Mouse (Mus musculus) G1E (cell line): ENCODE measurements around the gene Rp9. TPM values are rescaled to one million over a fixed set of nuclear protein-coding genes. Genes with fewer than 3 reads are reported as not detected.
"Not testable (repeated sequence)": the region's sequence is repeated elsewhere in the genome, so short reads cannot be mapped to it uniquely, and the experiment has no call there.

Experiments used
- ATAC-seq: 2 replicates; pipeline ENCODE4 v1.8.0; 2016; ENCODE audit warnings: mild to moderate bottlenecking; ENCODE audit not compliant: insufficient number of reproducible peaks, poor library complexity, low FRiP score, severe bottlenecking; ENCODE audit errors: extremely low read depth
- DNase-seq: peaks from one replicate; pipeline ENCODE4 v3.0.0; 2012; ENCODE audit warnings: low spot score
- H3K27me3 ChIP-seq: 2 replicates; pipeline ENCODE4 v1.6.1; 2012; ENCODE audit warnings: mild to moderate bottlenecking, low read length, inconsistent platforms; ENCODE audit not compliant: insufficient read depth
- H3K36me3 ChIP-seq: replicated peaks from 2 replicates; pipeline ENCODE3; 2012; ENCODE audit warnings: mild to moderate bottlenecking, inconsistent platforms
- H3K4me1 ChIP-seq: 2 replicates; pipeline ENCODE4 v1.6.1; 2012; ENCODE audit warnings: low read depth, low read length, inconsistent platforms, mixed read lengths; ENCODE audit not compliant: insufficient read depth
- H3K4me3 ChIP-seq: 2 replicates; pipeline ENCODE4 v1.5.1; 2012; ENCODE audit warnings: low read depth, mild to moderate bottlenecking, inconsistent platforms, low read length, moderate library complexity, mixed read lengths
- H3K9me3 ChIP-seq: replicated peaks from 2 replicates; pipeline ENCODE4 v1.6.1; 2012; ENCODE audit warnings: inconsistent platforms
- CTCF ChIP-seq: IDR thresholded peaks from 2 replicates; pipeline ENCODE4 v1.5.1; 2012; ENCODE audit warnings: low read depth, low read length, inconsistent platforms, mixed read lengths
- GATA1 ChIP-seq: IDR thresholded peaks from 2 replicates; pipeline ENCODE4 v1.6.1; 2012; ENCODE audit warnings: borderline replicate concordance, low read length, inconsistent platforms, mixed read lengths
- GATA2 ChIP-seq: IDR thresholded peaks from 2 replicates; pipeline ENCODE4 v1.6.1; 2012; ENCODE audit warnings: low read depth, low read length, inconsistent platforms, borderline replicate concordance
- POLR2AphosphoS5 ChIP-seq: IDR thresholded peaks from 2 replicates; pipeline ENCODE4 v1.6.1; 2012; ENCODE audit warnings: low read depth, low read length, inconsistent platforms; ENCODE audit not compliant: insufficient replicate concordance
- TAL1 ChIP-seq: conservative IDR thresholded peaks from 2 replicates; pipeline ENCODE4 v1.6.1; 2012; ENCODE audit warnings: low read depth, low read length, inconsistent platforms, mixed read lengths
- polyA plus RNA-seq: library from polyadenylated mRNA; stranded (reverse); fragments of >175 nt; gene quantifications from 2 replicates; pipeline ENCODE4 v1.2.3, GENCODE M21; 2012
- total RNA-seq, 2 experiments: library from RNA; stranded (forward) in 1 of 2; stranded (reverse) in 1 of 2; fragments of 200-1000 nt in 1 of 2; fragments of >200 nt in 1 of 2; fragmentation: Nextera tagmentation in 1 of 2; gene quantifications; 2 replicates each; pipeline ENCODE4 v1.2.3; 2014 to 2017

Gene Rp9
- total and polyA plus RNA-seq, 3 experiments: 104 to 130 (median 113) TPM

- DNase-seq (no peak), ATAC-seq (no peak)
Observed at GRCm38 (mm10) chr9:22417547-22417946, 52.0 kb downstream of the Rp9 start.

GRCm38 (mm10) chr9:22416187-22416586, 53.4 kb downstream of the Rp9 start:
- H3K4me1 ChIP-seq: peaks cover 28% of the 10 kb centered on the region
- H3K36me3 ChIP-seq: peaks cover 35% of the 10 kb centered on the region
- H3K9me3 ChIP-seq: no peaks in the 10 kb centered on the region
- TF ChIP-seq CTCF: no peak
- no peak for TF ChIP-seq POLR2AphosphoS5
- TF ChIP-seq TAL1: no peak
- TF ChIP-seq GATA2: no peak
- no peak for TF ChIP-seq GATA1
- no peaks in the 10 kb centered on the region for H3K27me3 ChIP-seq
- DNase-seq: no peak
- no peak overlapping the region for H3K4me3 ChIP-seq
- ATAC-seq: no peak

More at GRCm38 (mm10) chr9:22417547-22417946, 52.0 kb downstream of the Rp9 start:
- Histone ChIP-seq H3K36me3 (peaks cover 41% of the 10 kb centered on the region), H3K27me3 (no peaks in the 10 kb centered on the region), H3K4me3 (no peak overlapping the region), H3K9me3 (no peaks in the 10 kb centered on the region), H3K4me1 (peaks cover 21% of the 10 kb centered on the region)
- TF ChIP-seq GATA1 (no peak), CTCF (no peak), POLR2AphosphoS5 (no peak), GATA2 (no peak), TAL1 (no peak)

GRCm38 (mm10) chr9:22411002-22411857, 58.3 kb downstream of the Rp9 start, which contains the start of gene 9530077C05Rik:
Gene 9530077C05Rik (plus strand): TSS chr9:22411513.
- H3K4me1 ChIP-seq: peaks cover 41% of the 10 kb centered on the region
- H3K9me3 ChIP-seq: no peaks in the 10 kb centered on the region
- H3K27me3 ChIP-seq: no peaks in the 10 kb centered on the region
- DNase-seq (peak; percentile 81), ATAC-seq (peak; percentile 98)
- TF ChIP-seq POLR2AphosphoS5 (no peak), TAL1 (no peak), GATA2 (no peak), GATA1 (no peak), CTCF (peak; percentile 50)
- peaks cover 15% of the 10 kb centered on the region for H3K36me3 ChIP-seq
- peak within 1 kb of the TSS; percentile 90 for H3K4me3 ChIP-seq

- DNase-seq: no peak
- H3K9me3 ChIP-seq: no peaks in the 10 kb centered on the region
- H3K4me3 ChIP-seq: no peak overlapping the region
- ATAC-seq: no peak
- H3K4me1 ChIP-seq: peaks cover 38% of the 10 kb centered on the region
- no peaks in the 10 kb centered on the region for H3K27me3 ChIP-seq
- H3K36me3 ChIP-seq: peaks cover 5% of the 10 kb centered on the region
- no peak for TF ChIP-seq TAL1
- no peak for TF ChIP-seq CTCF
- no peak for TF ChIP-seq POLR2AphosphoS5
- no peak for TF ChIP-seq GATA1
- TF ChIP-seq GATA2: no peak
Observed at GRCm38 (mm10) chr9:22409501-22409900, 60.0 kb downstream of the Rp9 start.

GRCm38 (mm10) chr9:22408344-22408743, 61.2 kb downstream of the Rp9 start:
- not testable (repeated sequence) for DNase-seq, H3K27me3 ChIP-seq, H3K4me3 ChIP-seq, H3K9me3 ChIP-seq, ATAC-seq, H3K36me3 ChIP-seq
- H3K4me1 ChIP-seq: peaks cover 29% of the 10 kb centered on the region

- not testable (repeated sequence) for DNase-seq, H3K9me3 ChIP-seq, H3K27me3 ChIP-seq, ATAC-seq, H3K36me3 ChIP-seq, H3K4me3 ChIP-seq
- H3K4me1 ChIP-seq: peaks cover 30% of the 10 kb centered on the region
Observed at GRCm38 (mm10) chr9:22407633-22408032, 61.9 kb downstream of the Rp9 start.

GRCm38 (mm10) chr9:22405414-22405813, 64.1 kb downstream of the Rp9 start:
- Histone ChIP-seq H3K4me3 (no peak overlapping the region), H3K36me3 (no peaks in the 10 kb centered on the region), H3K4me1 (peaks cover 23% of the 10 kb centered on the region), H3K9me3 (no peaks in the 10 kb centered on the region), H3K27me3 (no peaks in the 10 kb centered on the region)
- ATAC-seq: no peak
- no peak for DNase-seq
- TF ChIP-seq GATA2: no peak
- no peak for TF ChIP-seq CTCF
- TF ChIP-seq POLR2AphosphoS5: no peak
- TF ChIP-seq GATA1: no peak
- TF ChIP-seq TAL1: no peak

- H3K9me3 ChIP-seq, H3K27me3 ChIP-seq, H3K4me3 ChIP-seq, ATAC-seq, DNase-seq, H3K36me3 ChIP-seq: not testable (repeated sequence)
- peaks cover 15% of the 10 kb centered on the region for H3K4me1 ChIP-seq
Observed at GRCm38 (mm10) chr9:22403501-22403900, 66.0 kb downstream of the Rp9 start.
